Comparison of ENCODE assay signal across 8 mouse cellular contexts in the genomic region with DNA sequence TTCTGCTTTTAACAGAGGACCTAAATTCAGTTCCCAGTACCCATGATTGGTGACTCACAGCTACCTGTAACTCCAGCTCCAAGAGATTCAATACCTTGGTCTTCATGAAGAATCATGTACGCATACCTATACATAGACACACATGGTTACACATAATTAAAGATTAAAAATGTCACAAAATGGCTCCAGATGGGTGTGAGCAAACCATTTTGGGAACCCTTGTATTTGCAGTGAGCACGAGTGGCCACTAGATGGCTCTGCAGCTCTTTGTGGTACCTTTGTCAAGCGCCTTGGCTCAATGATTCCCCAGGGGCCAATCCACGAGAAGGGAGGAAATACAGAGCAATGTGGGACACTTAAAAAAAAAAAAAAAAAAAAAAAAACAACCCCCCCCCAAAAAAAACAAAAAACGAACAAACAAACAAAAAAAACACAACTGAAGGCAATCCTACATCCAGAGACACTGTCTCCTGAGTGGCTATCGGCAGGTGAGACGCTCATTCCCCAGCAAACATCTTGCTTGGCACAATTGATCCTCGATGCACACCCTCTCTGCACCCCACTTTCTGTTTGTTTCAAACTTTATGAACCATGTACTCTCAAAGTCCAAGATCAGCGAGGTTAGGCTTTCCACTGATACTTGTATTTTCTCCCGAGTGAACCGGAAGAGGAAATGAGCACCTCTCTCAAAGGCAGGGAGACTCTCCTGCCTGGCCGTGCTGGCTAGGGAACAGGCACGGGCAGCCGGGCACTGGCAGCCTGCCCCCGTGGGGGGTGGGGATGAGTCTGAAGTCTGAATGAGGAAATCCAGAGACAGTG. TPM values are rescaled to one million over a fixed set of nuclear protein-coding genes. Genes with fewer than 3 reads are reported as not detected.
DNase-seq lines count a peak whose midpoint lies in the region; ATAC-seq and TF ChIP-seq lines count a peak whose summit lies in the region.

No protein-coding gene starts in this region.

- peak overlapping the region; percentile 53; the same call in 1 of the 2 replicates for H3K9ac ChIP-seq in kidney, embryonic 14.5 days (ENCODE audit: low read depth, low read length)
- 0 out of 2 replicates have a peak overlapping the region, but pooled peaks have one; percentile 3 for H3K9ac ChIP-seq in limb, embryonic 14.5 days (ENCODE audit: low read depth, low read length, severe bottlenecking)
- H3K9ac ChIP-seq in midbrain, embryonic 16.5 days (ENCODE audit: low read depth, low read length) = peak overlapping the region; percentile 62

- H3K4me3 ChIP-seq in C2C12 (ENCODE audit: insufficient read depth, poor library complexity, severe bottlenecking) = peak overlapping the region; percentile 11
- H3K4me3 ChIP-seq in embryonic fibroblast, embryonic 13.5 days (ENCODE audit: insufficient read depth, low read length) = peak overlapping the region; percentile 13
- peak overlapping the region; percentile 55 for H3K4me3 ChIP-seq in heart, embryonic 10.5 days
- H3K4me3 ChIP-seq in kidney, embryonic 14.5 days (ENCODE audit: low read length) = peak overlapping the region; percentile 36
- H3K4me3 ChIP-seq in limb, embryonic 14.5 days (replicated peaks; ENCODE audit: low read length) = peak overlapping the region; percentile 20
- peak overlapping the region; percentile 43 for H3K4me3 ChIP-seq in midbrain, embryonic 16.5 days (ENCODE audit: low read depth, low read length)
- H3K4me3 ChIP-seq in spleen, adult 2 months (ENCODE audit: extremely low read depth, insufficient read depth, insufficient read length) = peak overlapping the region; percentile 69

- ATAC-seq in kidney, embryonic 14.5 days (ENCODE audit: low FRiP score, low TSS enrichment) = peak; percentile 72
- peak; percentile 78 for ATAC-seq in limb, embryonic 14.5 days (ENCODE audit: low FRiP score, low read depth)
- peak; percentile 77 for ATAC-seq in midbrain, embryonic 16.5 days

- H3K27ac ChIP-seq in embryonic fibroblast, embryonic 13.5 days (ENCODE audit: insufficient read depth, low read length) = no peak overlapping the region
- peak overlapping the region; percentile 83 for H3K27ac ChIP-seq in heart, embryonic 10.5 days
- no peak overlapping the region for H3K27ac ChIP-seq in kidney, embryonic 14.5 days (ENCODE audit: low read depth, low read length)
- no peak overlapping the region for H3K27ac ChIP-seq in limb, embryonic 14.5 days (replicated peaks; ENCODE audit: low read depth, low read length)
- no peak overlapping the region for H3K27ac ChIP-seq in midbrain, embryonic 16.5 days (ENCODE audit: low read length)
- H3K27ac ChIP-seq in spleen, adult 2 months (ENCODE audit: insufficient read depth, low read length) = peak overlapping the region; percentile 74

- peak; percentile 51; the same call in 1 of the 2 replicates for TF ChIP-seq POLR2A in embryonic fibroblast, embryonic 13.5 days (IDR thresholded peaks at IDR 0.05; ENCODE audit: low read depth, low read length)
- TF ChIP-seq POLR2A in limb, embryonic 14.5 days (IDR thresholded peaks at IDR 0.05; ENCODE audit: borderline replicate concordance, extremely low read depth, insufficient read depth, insufficient read length) = no peak
- no peak for TF ChIP-seq POLR2A in spleen, adult 2 months (IDR thresholded peaks at IDR 0.05; ENCODE audit: low read depth, low read length)

- peak; percentile 97 for DNase-seq in brain, adult 2 months (ENCODE audit: low read depth, low spot score)
- DNase-seq in heart, embryonic 10.5 days (ENCODE audit: low spot score) = peak; percentile 91
- DNase-seq in limb, embryonic 14.5 days (ENCODE audit: low spot score) = peak; percentile 92
- peak; percentile 81 to 83 for DNase-seq in spleen, adult 2 months (ENCODE audit: low read depth in 1 of 2, low spot score in 2 of 2)

- peak; percentile 67 for TF ChIP-seq CTCF in C2C12 (IDR thresholded peaks at IDR 0.05; ENCODE audit: control insufficient read depth, insufficient read depth, insufficient read length)
- peak; percentile 67 for TF ChIP-seq CTCF in embryonic fibroblast, embryonic 13.5 days (IDR thresholded peaks at IDR 0.05; ENCODE audit: borderline replicate concordance, insufficient read depth, low read length)
- peak; percentile 82; the same call in 1 of the 2 replicates for TF ChIP-seq CTCF in spleen, adult 2 months (IDR thresholded peaks at IDR 0.05; ENCODE audit: extremely low read depth, insufficient read depth, insufficient read length, insufficient replicate concordance)

- no peaks in the 10 kb centered on the region for H3K79me3 ChIP-seq in C2C12 (ENCODE audit: low read depth)

- peak overlapping the region; percentile 58 for H3K4me2 ChIP-seq in kidney, embryonic 14.5 days (replicated peaks; ENCODE audit: low read depth, low read length)
- H3K4me2 ChIP-seq in limb, embryonic 14.5 days (replicated peaks; ENCODE audit: low read depth, low read length, severe bottlenecking) = peak overlapping the region; percentile 45
- H3K4me2 ChIP-seq in midbrain, embryonic 16.5 days (ENCODE audit: low read length) = peak overlapping the region; percentile 76

- H3K79me2 ChIP-seq in C2C12 (ENCODE audit: control insufficient read depth, insufficient read depth) = no peaks in the 10 kb centered on the region

- no peak overlapping the region for H3ac ChIP-seq in C2C12 (ENCODE audit: control insufficient read depth, insufficient read length, low read depth)

- H3K36me3 ChIP-seq in C2C12 (ENCODE audit: control insufficient read depth, insufficient read depth) = no peaks in the 10 kb centered on the region
- no peaks in the 10 kb centered on the region for H3K36me3 ChIP-seq in heart, embryonic 10.5 days
- no peaks in the 10 kb centered on the region for H3K36me3 ChIP-seq in kidney, embryonic 14.5 days (ENCODE audit: control insufficient read depth, insufficient read depth, low read length)
- no peaks in the 10 kb centered on the region for H3K36me3 ChIP-seq in limb, embryonic 14.5 days (ENCODE audit: control insufficient read depth, insufficient read depth, low read length)
- no peaks in the 10 kb centered on the region for H3K36me3 ChIP-seq in midbrain, embryonic 16.5 days (ENCODE audit: control insufficient read depth, insufficient read depth, low read length)
- no peaks in the 10 kb centered on the region for H3K36me3 ChIP-seq in spleen, adult 2 months (ENCODE audit: control insufficient read depth, insufficient read depth, low read length)

- 16% methylated on average over 15 of the region's 15 CpGs for WGBS in heart, embryonic 10.5 days
- WGBS in kidney, embryonic 14.5 days = 12% methylated on average over 15 of the region's 15 CpGs
- 17% methylated on average over 15 of the region's 15 CpGs for WGBS in limb, embryonic 14.5 days
- WGBS in midbrain, embryonic 16.5 days = 19% methylated on average over 15 of the region's 15 CpGs
- 1% methylated on average over 15 of the region's 15 CpGs for WGBS in spleen, adult 2 months

- H3K27me3 ChIP-seq in C2C12 (ENCODE audit: control insufficient read depth, insufficient read depth, insufficient read length) = no peaks in the 10 kb centered on the region
- H3K27me3 ChIP-seq in heart, embryonic 10.5 days (ENCODE audit: insufficient read depth, poor library complexity, severe bottlenecking) = no peaks in the 10 kb centered on the region
- no peaks in the 10 kb centered on the region for H3K27me3 ChIP-seq in kidney, embryonic 14.5 days (ENCODE audit: control insufficient read depth, insufficient read depth, low read length)
- no peaks in the 10 kb centered on the region for H3K27me3 ChIP-seq in limb, embryonic 14.5 days (ENCODE audit: control insufficient read depth, insufficient read depth, low read length)
- H3K27me3 ChIP-seq in midbrain, embryonic 16.5 days (ENCODE audit: control insufficient read depth, insufficient read depth, low read depth, low read length) = no peaks in the 10 kb centered on the region
- H3K27me3 ChIP-seq in spleen, adult 2 months (ENCODE audit: control insufficient read depth, insufficient read depth, low read length) = no peaks in the 10 kb centered on the region

- no peaks in the 10 kb centered on the region for H3K9me3 ChIP-seq in heart, embryonic 10.5 days
- H3K9me3 ChIP-seq in kidney, embryonic 14.5 days (ENCODE audit: control insufficient read depth, low read length) = no peaks in the 10 kb centered on the region
- no peaks in the 10 kb centered on the region for H3K9me3 ChIP-seq in limb, embryonic 14.5 days (ENCODE audit: control insufficient read depth, low read length)
- no peaks in the 10 kb centered on the region for H3K9me3 ChIP-seq in midbrain, embryonic 16.5 days (replicated peaks; ENCODE audit: control insufficient read depth, low read length, poor library complexity, severe bottlenecking)

- no peaks in the 10 kb centered on the region for H3K4me1 ChIP-seq in embryonic fibroblast, embryonic 13.5 days (ENCODE audit: control insufficient read depth, insufficient read depth, low read length)
- peaks cover 5% of the 10 kb centered on the region for H3K4me1 ChIP-seq in heart, embryonic 10.5 days
- H3K4me1 ChIP-seq in kidney, embryonic 14.5 days (ENCODE audit: control insufficient read depth, insufficient read depth, low read length) = no peaks in the 10 kb centered on the region
- H3K4me1 ChIP-seq in limb, embryonic 14.5 days (ENCODE audit: control insufficient read depth, insufficient read depth, low read length) = no peaks in the 10 kb centered on the region
- peaks cover 2% of the 10 kb centered on the region; the same call in 1 of the 2 replicates for H3K4me1 ChIP-seq in midbrain, embryonic 16.5 days (ENCODE audit: control insufficient read depth, insufficient read depth, low read length)
- no peaks in the 10 kb centered on the region for H3K4me1 ChIP-seq in spleen, adult 2 months (ENCODE audit: control insufficient read depth, insufficient read depth, insufficient read length)

RNA-seq across cellular contexts. Expression of a gene that starts 35.1 kb away (rescaled TPM):
- 62.4 TPM for polyA plus RNA-seq in C2C12 (2012; fragmentation: generic; extraction: Trizol)
- 108 and 121 TPM in 2 replicates for polyA plus RNA-seq in embryonic fibroblast, embryonic 13.5 days (2011; ENCODE audit: insufficient read length, low read depth, missing spikeins)
- 131 and 174 TPM in 2 replicates for polyA plus RNA-seq in heart, embryonic 10.5 days (2016; fragmentation: Nextera tagmentation; extraction: Ambion mirVana)
- polyA plus RNA-seq in kidney, embryonic 14.5 days (2014; fragmentation: Nextera tagmentation; extraction: Ambion mirVana) = 141 and 174 TPM in 2 replicates
- 97.3 and 105 TPM in 2 replicates for polyA plus RNA-seq in limb, embryonic 14.5 days (2012; rRNA removed)
- 182 and 200 TPM in 2 replicates for polyA plus RNA-seq in limb, embryonic 14.5 days (2014; fragmentation: Nextera tagmentation; extraction: Ambion mirVana)
- 145 and 156 TPM in 2 replicates for polyA plus RNA-seq in midbrain, embryonic 16.5 days (2015; fragmentation: Nextera tagmentation; extraction: Ambion mirVana)
- polyA plus RNA-seq in spleen, adult 2 months (2012; rRNA removed) = 63.7 and 75.6 TPM in 2 replicates

RNA-seq across cellular contexts. Expression of a gene that starts 40.8 kb away (rescaled TPM):
- polyA plus RNA-seq in C2C12 (2012; fragmentation: generic; extraction: Trizol) = 4.0 TPM
- 6.3 and 6.7 TPM in 2 replicates for polyA plus RNA-seq in embryonic fibroblast, embryonic 13.5 days (2011; ENCODE audit: insufficient read length, low read depth, missing spikeins)
- 7.7 and 9.2 TPM in 2 replicates for polyA plus RNA-seq in heart, embryonic 10.5 days (2016; fragmentation: Nextera tagmentation; extraction: Ambion mirVana)
- 20.6 and 21.1 TPM in 2 replicates for polyA plus RNA-seq in kidney, embryonic 14.5 days (2014; fragmentation: Nextera tagmentation; extraction: Ambion mirVana)
- 8.0 and 10.6 TPM in 2 replicates for polyA plus RNA-seq in limb, embryonic 14.5 days (2012; rRNA removed)
- 12.9 and 14.4 TPM in 2 replicates for polyA plus RNA-seq in limb, embryonic 14.5 days (2014; fragmentation: Nextera tagmentation; extraction: Ambion mirVana)
- 7.7 and 9.0 TPM in 2 replicates for polyA plus RNA-seq in midbrain, embryonic 16.5 days (2015; fragmentation: Nextera tagmentation; extraction: Ambion mirVana)
- 4.3 and 4.6 TPM in 2 replicates for polyA plus RNA-seq in spleen, adult 2 months (2012; rRNA removed)

RNA-seq across cellular contexts. Expression of a gene that starts 56.6 kb away (rescaled TPM):
- polyA plus RNA-seq in C2C12 (2012; fragmentation: generic; extraction: Trizol) = 7.7 TPM
- 6.5 and 10.4 TPM in 2 replicates for polyA plus RNA-seq in embryonic fibroblast, embryonic 13.5 days (2011; ENCODE audit: insufficient read length, low read depth, missing spikeins)
- polyA plus RNA-seq in heart, embryonic 10.5 days (2016; fragmentation: Nextera tagmentation; extraction: Ambion mirVana) = 14.7 and 23.4 TPM in 2 replicates
- polyA plus RNA-seq in kidney, embryonic 14.5 days (2014; fragmentation: Nextera tagmentation; extraction: Ambion mirVana) = 11.1 and 21.3 TPM in 2 replicates
- polyA plus RNA-seq in limb, embryonic 14.5 days (2012; rRNA removed) = 18.9 and 19.6 TPM in 2 replicates
- polyA plus RNA-seq in limb, embryonic 14.5 days (2014; fragmentation: Nextera tagmentation; extraction: Ambion mirVana) = 20.9 and 21.8 TPM in 2 replicates
- polyA plus RNA-seq in midbrain, embryonic 16.5 days (2015; fragmentation: Nextera tagmentation; extraction: Ambion mirVana) = 9.9 and 10.6 TPM in 2 replicates
- 4.7 and 5.6 TPM in 2 replicates for polyA plus RNA-seq in spleen, adult 2 months (2012; rRNA removed)

Comparison
In these comparisons a context has a peak if more than half of its experiments do, and no peak if none do; other contexts are left out.
1. H3K4me3 ChIP-seq: peak in every context shown above with its lines; median percentile 69 in spleen, adult 2 months; 55 in heart, embryonic 10.5 days; 43 in midbrain, embryonic 16.5 days; 36 in kidney, embryonic 14.5 days; 20 in limb, embryonic 14.5 days; 13 in embryonic fibroblast, embryonic 13.5 days; 11 in C2C12.
2. H3K27ac ChIP-seq: peak in heart, embryonic 10.5 days (single experiment) and spleen, adult 2 months (single experiment); none in embryonic fibroblast, embryonic 13.5 days (single experiment), kidney, embryonic 14.5 days (single experiment), limb, embryonic 14.5 days (single experiment) and midbrain, embryonic 16.5 days (single experiment).
3. H3K9ac ChIP-seq: peak in every context shown above with its lines; median percentile 62 in midbrain, embryonic 16.5 days; 53 in kidney, embryonic 14.5 days; 3 in limb, embryonic 14.5 days.
4. Peak in every context shown above with its lines, with median percentiles within 50 percentile points of each other: CTCF ChIP-seq, DNase-seq, ATAC-seq and H3K4me2 ChIP-seq.